Mouse (Mus musculus) spleen, adult 2 months (tissue): ENCODE results near the gene Cacna2d3. TPM values are rescaled to one million over a fixed set of nuclear protein-coding genes. Genes with fewer than 3 reads are reported as not detected.

ENCODE experiments used
- DNase-seq, 2 experiments: peaks; one replicate each; pipeline versions ENCODE4 v3.0.0 to v3.0.0-alpha.2; 2012 to 2021; ENCODE audit warnings: low spot score in 2 of 2, low read depth in 1 of 2
- H3K27ac ChIP-seq: fragments of 200-500 bp; 2 replicates; pipeline ENCODE4 v1.5.1; 2012; ENCODE audit warnings: low read length, inconsistent platforms; ENCODE audit not compliant: insufficient read depth
- H3K27me3 ChIP-seq: fragments of 200-500 bp; 2 replicates; pipeline ENCODE4 v1.6.1; 2012; ENCODE audit warnings: mild to moderate bottlenecking, moderate library complexity, low read length, inconsistent platforms; ENCODE audit not compliant: control insufficient read depth, insufficient read depth
- H3K36me3 ChIP-seq: fragments of 200-500 bp; 2 replicates; pipeline ENCODE4 v1.6.1; 2012; ENCODE audit warnings: mild to moderate bottlenecking, low read length, inconsistent platforms; ENCODE audit not compliant: control insufficient read depth, insufficient read depth
- H3K4me1 ChIP-seq: fragments of 200-500 bp; 2 replicates; pipeline ENCODE4 v1.6.1; 2011; ENCODE audit warnings: inconsistent platforms; ENCODE audit not compliant: control insufficient read depth, insufficient read depth, insufficient read length
- H3K4me3 ChIP-seq: fragments of 200-500 bp; 2 replicates; pipeline ENCODE4 v1.5.1; 2011; ENCODE audit warnings: mild to moderate bottlenecking, inconsistent platforms; ENCODE audit not compliant: insufficient read depth, insufficient read length; ENCODE audit errors: extremely low read depth
- CTCF ChIP-seq: fragments of 200-500 bp; IDR thresholded peaks from 2 replicates; pipeline ENCODE4 v1.5.1; 2011; ENCODE audit warnings: mild to moderate bottlenecking, inconsistent platforms; ENCODE audit not compliant: insufficient read depth, insufficient read length, insufficient replicate concordance; ENCODE audit errors: extremely low read depth
- POLR2A ChIP-seq: fragments of 200-500 bp; IDR thresholded peaks from 2 replicates; pipeline ENCODE4 v1.6.1; 2011; ENCODE audit warnings: low read depth, low read length, inconsistent platforms
- WGBS: fragments of 180-500 bp; shearing (Covaris S2); methylation state at CpG from one replicate; pipeline ENCODE4 v1.1.7; 2018; 5-methylcytosine and 5-hydroxymethylcytosine counted together
- polyA plus RNA-seq: library from polyadenylated mRNA; depleted of rRNA; stranded (reverse); fragments of >200 nt; gene quantifications from 2 replicates; pipeline ENCODE4 v1.2.3, GENCODE M21; 2012

Cacna2d3 gene
- polyA plus RNA-seq, 1 experiment = 0.19 TPM

- WGBS = 11% methylated on average over 3 of the region's 3 CpGs
- Histone ChIP-seq H3K4me3 (no peak overlapping the region), H3K4me1 (no peaks in the 10 kb centered on the region), H3K27ac (no peak overlapping the region), H3K27me3 (no peaks in the 10 kb centered on the region), H3K36me3 (no peaks in the 10 kb centered on the region)
- TF ChIP-seq POLR2A = no peak
- no peak for TF ChIP-seq CTCF
- DNase-seq = no peak
Observed at GRCm38 (mm10) chr14:29696131-29696530, 25.5 kb downstream of the Cacna2d3 start.

DNA sequence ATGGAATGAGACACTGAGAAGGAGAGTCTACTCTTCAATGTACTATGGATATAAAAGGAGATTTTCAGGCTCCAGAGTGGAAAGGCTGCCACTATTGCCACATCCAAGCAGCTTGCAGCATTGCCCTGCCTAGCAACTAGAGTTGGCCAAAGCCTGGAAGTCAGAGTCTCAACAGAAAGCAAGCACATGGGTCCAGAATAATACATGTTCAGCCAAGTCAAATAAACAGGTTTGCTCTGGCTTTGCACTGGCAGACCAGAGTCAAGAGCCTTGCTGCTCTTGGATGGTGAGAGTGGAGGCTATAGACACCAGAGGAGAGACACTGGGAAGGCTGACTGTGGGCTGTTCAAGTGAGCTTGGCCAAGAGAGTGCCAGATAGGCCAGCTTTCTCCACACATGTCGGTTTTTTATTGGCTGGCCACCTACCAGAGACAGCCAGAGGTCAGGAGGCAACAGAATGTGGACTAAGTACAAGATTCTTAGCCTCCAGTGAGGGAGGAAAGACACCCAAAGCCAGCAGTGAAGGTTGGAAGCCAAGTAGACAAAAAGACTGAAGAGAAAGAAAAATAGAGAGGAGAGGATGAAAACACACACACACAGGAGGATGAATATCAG is 49.1 kb downstream of the Cacna2d3 start:
- DNase-seq = no peak
- H3K27me3 ChIP-seq = no peaks in the 10 kb centered on the region
- TF ChIP-seq POLR2A (no peak), CTCF (no peak)
- H3K36me3 ChIP-seq = no peaks in the 10 kb centered on the region
- WGBS = 2% methylated on average over 1 of the region's 1 CpGs
- no peaks in the 10 kb centered on the region for H3K4me1 ChIP-seq
- H3K4me3 ChIP-seq = no peak overlapping the region
- no peak overlapping the region for H3K27ac ChIP-seq

DNA sequence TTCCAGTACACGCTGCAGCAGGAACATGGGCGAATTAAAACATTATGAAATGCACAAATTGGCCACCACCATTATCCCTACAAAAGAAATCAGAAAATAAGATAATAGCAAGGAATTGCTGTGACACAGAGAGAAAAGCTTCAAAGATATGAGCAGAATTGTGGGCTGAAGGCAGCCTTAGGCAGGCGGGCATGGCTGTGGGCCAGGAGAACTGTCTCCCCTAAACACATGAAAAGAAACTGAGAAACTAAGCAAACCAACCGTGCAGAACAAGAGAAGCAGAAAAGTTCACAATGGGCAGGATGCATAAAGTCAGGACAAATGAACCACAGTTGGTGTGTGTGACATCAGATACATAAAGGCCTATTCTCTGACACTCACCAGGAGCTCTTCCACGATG is 51.8 kb downstream of the Cacna2d3 start:
- TF ChIP-seq POLR2A (no peak), CTCF (no peak)
- 79% methylated on average over 5 of the region's 5 CpGs for WGBS

DNA sequence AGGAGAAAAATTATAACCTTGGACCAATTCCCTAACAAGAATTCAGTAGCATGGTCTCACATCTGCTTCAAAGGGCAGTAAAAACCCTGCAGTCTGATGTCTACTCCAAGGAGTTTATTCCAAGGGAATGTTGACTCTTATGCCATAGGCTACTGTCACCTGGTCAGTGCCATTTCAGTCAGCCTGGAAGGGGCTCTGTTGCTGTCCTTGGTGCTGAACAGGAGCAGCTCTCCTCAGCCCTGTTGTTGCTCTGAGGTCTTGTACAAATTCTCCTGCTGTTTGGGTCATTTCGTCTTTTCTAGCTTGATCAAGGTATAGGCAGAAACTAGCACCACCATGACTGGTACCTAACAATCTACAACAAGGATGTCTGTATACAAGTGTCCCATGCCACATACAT is 64.7 kb downstream of the Cacna2d3 start:
- H3K36me3 ChIP-seq = no peaks in the 10 kb centered on the region
- no peak overlapping the region for H3K4me3 ChIP-seq
- H3K27me3 ChIP-seq = no peaks in the 10 kb centered on the region
- H3K4me1 ChIP-seq = no peaks in the 10 kb centered on the region
- H3K27ac ChIP-seq = no peak overlapping the region
- TF ChIP-seq POLR2A (no peak), CTCF (no peak)
- 32% methylated on average over 1 of the region's 1 CpGs for WGBS
- no peak for DNase-seq

More for the DNA sequence above, 51.8 kb downstream of the Cacna2d3 start:
- Histone ChIP-seq H3K4me3 (no peak overlapping the region), H3K27me3 (no peaks in the 10 kb centered on the region), H3K4me1 (no peaks in the 10 kb centered on the region), H3K27ac (no peak overlapping the region), H3K36me3 (no peaks in the 10 kb centered on the region)
- DNase-seq = no peak

DNA sequence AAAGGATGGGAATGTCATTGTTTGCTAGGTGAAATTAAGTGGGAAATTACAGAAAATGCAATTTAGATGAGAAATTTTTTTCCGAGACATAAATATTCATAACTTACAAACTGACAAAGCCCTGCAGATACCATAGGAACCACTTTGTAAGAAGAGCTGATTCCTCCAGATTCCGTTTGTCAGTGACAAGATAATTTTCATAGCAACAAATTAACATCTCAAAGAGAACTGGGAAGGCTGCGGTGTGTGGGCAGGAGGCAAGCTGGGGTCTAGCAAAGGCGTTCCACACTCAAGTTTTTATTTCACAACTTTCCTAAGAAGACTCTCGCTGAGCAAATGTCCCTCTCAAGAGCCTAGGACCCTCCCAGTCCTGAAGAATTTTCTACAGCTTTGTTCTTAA is 71.1 kb downstream of the Cacna2d3 start:
- Histone ChIP-seq H3K4me3 (no peak overlapping the region), H3K4me1 (no peaks in the 10 kb centered on the region), H3K27ac (no peak overlapping the region), H3K27me3 (no peaks in the 10 kb centered on the region), H3K36me3 (no peaks in the 10 kb centered on the region)
- no peak for TF ChIP-seq POLR2A
- no peak for TF ChIP-seq CTCF
- 80% methylated on average over 5 of the region's 5 CpGs for WGBS
- DNase-seq = no peak

DNA sequence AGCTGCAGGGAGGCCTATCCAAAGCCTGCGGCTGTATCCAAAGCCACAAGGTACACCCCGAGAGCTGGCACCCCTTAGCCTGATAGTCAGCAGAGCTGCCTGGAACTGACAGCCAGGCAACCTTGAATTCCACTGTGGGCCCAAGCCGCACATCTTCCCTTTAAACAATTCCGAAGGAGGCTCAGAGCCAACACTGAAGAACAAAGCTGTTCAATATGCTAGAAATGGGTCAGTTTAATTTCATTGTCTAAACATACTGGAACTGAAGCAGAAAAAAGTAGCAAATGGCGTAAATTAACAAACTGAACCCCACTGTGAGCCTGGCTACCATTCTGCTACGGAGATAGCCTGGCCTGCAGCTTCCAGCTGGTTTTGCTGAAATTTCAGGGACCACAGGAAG is 72.9 kb downstream of the Cacna2d3 start:
- TF ChIP-seq CTCF = no peak
- TF ChIP-seq POLR2A = no peak
- H3K4me1 ChIP-seq = no peaks in the 10 kb centered on the region
- no peak overlapping the region for H3K27ac ChIP-seq
- DNase-seq = no peak
- no peak overlapping the region for H3K4me3 ChIP-seq
- no peaks in the 10 kb centered on the region for H3K27me3 ChIP-seq
- WGBS = 83% methylated on average over 6 of the region's 6 CpGs
- no peaks in the 10 kb centered on the region for H3K36me3 ChIP-seq

GRCm38 (mm10) chr14:29645421-29645820 is 76.2 kb downstream of the Cacna2d3 start:
- no peaks in the 10 kb centered on the region for H3K36me3 ChIP-seq
- WGBS = 82% methylated on average over 11 of the region's 11 CpGs
- DNase-seq = no peak
- no peak overlapping the region for H3K27ac ChIP-seq
- no peaks in the 10 kb centered on the region for H3K4me1 ChIP-seq
- no peak for TF ChIP-seq POLR2A
- TF ChIP-seq CTCF = no peak
- H3K4me3 ChIP-seq = no peak overlapping the region
- no peaks in the 10 kb centered on the region for H3K27me3 ChIP-seq
